Mouse (Mus musculus) hindbrain, embryonic 13.5 days (tissue): Measurements from ENCODE around the gene Shkbp1. TPM values are rescaled to one million over a fixed set of nuclear protein-coding genes. Genes with fewer than 3 reads are reported as not detected.
A peak's percentile ranks its signal among the peaks of the same experiment; 100 is the strongest.

ENCODE experiments used
- ATAC-seq: fragments of 200-750 bp; cut with Nextera tagmentation; 2 replicates; pipeline ENCODE4 v1.8.0; 2017; ENCODE audit warnings: moderate TSS enrichment; ENCODE audit not compliant: low FRiP score
- H3K27ac ChIP-seq: fragments of 300-500 bp; sonication (generic); 2 replicates; pipeline ENCODE4 v1.5.1; 2015; ENCODE audit warnings: inconsistent platforms, mild to moderate bottlenecking, moderate library complexity
- H3K27me3 ChIP-seq: fragments of 300-500 bp; sonication (generic); 2 replicates; pipeline ENCODE4 v1.6.1; 2015; ENCODE audit warnings: mild to moderate bottlenecking, inconsistent platforms
- H3K36me3 ChIP-seq: fragments of 300-500 bp; sonication (generic); 2 replicates; pipeline ENCODE4 v1.6.1; 2015; ENCODE audit warnings: mild to moderate bottlenecking, inconsistent platforms
- H3K4me1 ChIP-seq: fragments of 300-500 bp; sonication (generic); replicated peaks from 2 replicates; pipeline ENCODE4 v1.6.1; 2015; ENCODE audit warnings: inconsistent platforms
- H3K4me2 ChIP-seq: fragments of 300-500 bp; sonication (generic); 2 replicates; pipeline ENCODE4 v1.6.1; 2015; ENCODE audit warnings: inconsistent platforms, mild to moderate bottlenecking, moderate library complexity
- H3K4me3 ChIP-seq: fragments of 300-500 bp; sonication (generic); 2 replicates; pipeline ENCODE4 v1.5.1; 2015; ENCODE audit warnings: mild to moderate bottlenecking, inconsistent platforms
- H3K9ac ChIP-seq: fragments of 300-500 bp; sonication (generic); 2 replicates; pipeline ENCODE4 v1.6.1; 2015; ENCODE audit warnings: mild to moderate bottlenecking, inconsistent platforms
- H3K9me3 ChIP-seq: fragments of 300-500 bp; sonication (generic); 2 replicates; pipeline ENCODE4 v1.6.1; 2016; ENCODE audit warnings: inconsistent platforms
- WGBS: fragments of 180-500 bp; shearing (Covaris S2); methylation state at CpG from one replicate; pipeline ENCODE4 v1.1.7; 2015; 5-methylcytosine and 5-hydroxymethylcytosine counted together
- polyA plus RNA-seq: library from polyadenylated mRNA; unstranded; fragments of >200 nt; fragmentation: Nextera tagmentation; extraction: Ambion mirVana; gene quantifications from 2 replicates; pipeline ENCODE4 v1.2.1, GENCODE M21; 2015

The Shkbp1 gene
- polyA plus RNA-seq, result 61.8 and 62.5 TPM in 2 replicates

GRCm38 (mm10) chr7:27355745-27356240 lies at the start of gene Shkbp1:
TSS of gene Shkbp1 (minus strand) at chr7:27356019.
- Histone ChIP-seq H3K4me3 (peak within 1 kb of the TSS; percentile 69), H3K9me3 (no peaks in the 10 kb centered on the region), H3K4me2 (peak within 1 kb of the TSS; percentile 71), H3K4me1 (peaks cover 29% of the 10 kb centered on the region), H3K27ac (peak within 1 kb of the TSS; percentile 80), H3K9ac (peak within 1 kb of the TSS; percentile 79), H3K27me3 (peaks cover 39% of the 10 kb centered on the region), H3K36me3 (peaks cover 30% of the 10 kb centered on the region)
- WGBS, result under 1% methylated on average over 34 of the region's 34 CpGs
- peak; percentile 93 for ATAC-seq

- peak overlapping the region; percentile 14; the same call in 1 of the 2 replicates for H3K4me3 ChIP-seq
- H3K4me1 ChIP-seq, result peaks cover 20% of the 10 kb centered on the region
- H3K27me3 ChIP-seq, result peaks cover 98% of the 10 kb centered on the region
- peaks cover 6% of the 10 kb centered on the region; the same call in 1 of the 2 replicates for H3K9me3 ChIP-seq
- peaks cover 7% of the 10 kb centered on the region for H3K36me3 ChIP-seq
- no peak for ATAC-seq
- WGBS, result 9% methylated on average over 66 of the region's 81 CpGs
- no peak overlapping the region for H3K9ac ChIP-seq
- no peak overlapping the region for H3K27ac ChIP-seq
- peak overlapping the region; percentile 30; the same call in 1 of the 2 replicates for H3K4me2 ChIP-seq
Observed at GRCm38 (mm10) chr7:27404203-27404942, 48.6 kb upstream of the Shkbp1 start.

- H3K4me1 ChIP-seq, result peaks cover 7% of the 10 kb centered on the region
- H3K4me3 ChIP-seq, result no peak overlapping the region
- WGBS, result 7% methylated on average over 16 of the region's 16 CpGs
- H3K36me3 ChIP-seq, result peaks cover 8% of the 10 kb centered on the region
- H3K9me3 ChIP-seq, result peaks cover 6% of the 10 kb centered on the region; the same call in 1 of the 2 replicates
- H3K4me2 ChIP-seq, result no peak overlapping the region
- H3K27ac ChIP-seq, result no peak overlapping the region
- H3K9ac ChIP-seq, result no peak overlapping the region
- H3K27me3 ChIP-seq, result peaks cover 97% of the 10 kb centered on the region
- no peak for ATAC-seq
Observed at GRCm38 (mm10) chr7:27402675-27403074, 46.9 kb upstream of the Shkbp1 start.

GRCm38 (mm10) chr7:27400545-27400944 lies 44.7 kb upstream of the Shkbp1 start:
- no peak overlapping the region for H3K4me3 ChIP-seq
- WGBS, result 80% methylated on average over 7 of the region's 7 CpGs
- H3K9me3 ChIP-seq, result peaks cover 6% of the 10 kb centered on the region; the same call in 1 of the 2 replicates
- H3K4me2 ChIP-seq, result no peak overlapping the region
- no peak overlapping the region for H3K9ac ChIP-seq
- H3K27me3 ChIP-seq, result peaks cover 97% of the 10 kb centered on the region
- peaks cover 21% of the 10 kb centered on the region for H3K4me1 ChIP-seq
- H3K27ac ChIP-seq, result no peak overlapping the region
- peaks cover 3% of the 10 kb centered on the region; the same call in 1 of the 2 replicates for H3K36me3 ChIP-seq
- ATAC-seq, result no peak

GRCm38 (mm10) chr7:27397048-27397949 lies 41.5 kb upstream of the Shkbp1 start:
- Histone ChIP-seq H3K27ac (no peak overlapping the region), H3K27me3 (peaks cover 98% of the 10 kb centered on the region), H3K36me3 (peaks cover 3% of the 10 kb centered on the region; the same call in 1 of the 2 replicates), H3K9ac (no peak overlapping the region), H3K4me3 (peak overlapping the region; percentile 49; the same call in 1 of the 2 replicates), H3K9me3 (no peaks in the 10 kb centered on the region), H3K4me1 (peaks cover 14% of the 10 kb centered on the region), H3K4me2 (peak overlapping the region; percentile 78)
- peak; percentile 27; the same call in 1 of the 2 replicates for ATAC-seq
- 20% methylated on average over 26 of the region's 26 CpGs for WGBS

GRCm38 (mm10) chr7:27396184-27397047 lies 40.6 kb upstream of the Shkbp1 start:
- peaks cover 98% of the 10 kb centered on the region for H3K27me3 ChIP-seq
- H3K27ac ChIP-seq, result no peak overlapping the region
- H3K4me2 ChIP-seq, result peak overlapping the region; percentile 78
- no peaks in the 10 kb centered on the region for H3K9me3 ChIP-seq
- H3K36me3 ChIP-seq, result peaks cover 5% of the 10 kb centered on the region
- peaks cover 14% of the 10 kb centered on the region for H3K4me1 ChIP-seq
- peak overlapping the region; percentile 66 for H3K9ac ChIP-seq
- 3% methylated on average over 30 of the region's 68 CpGs for WGBS
- peak overlapping the region; percentile 49 for H3K4me3 ChIP-seq
- ATAC-seq, result peak; percentile 59

- peak; percentile 33; the same call in 1 of the 2 replicates for ATAC-seq
- Histone ChIP-seq H3K4me2 (peak overlapping the region; percentile 78), H3K9ac (peak overlapping the region; percentile 66), H3K27me3 (peaks cover 98% of the 10 kb centered on the region), H3K4me1 (peaks cover 14% of the 10 kb centered on the region), H3K9me3 (no peaks in the 10 kb centered on the region), H3K4me3 (peak overlapping the region; percentile 49), H3K36me3 (peaks cover 12% of the 10 kb centered on the region), H3K27ac (no peak overlapping the region)
- 2% methylated on average over 22 of the region's 22 CpGs for WGBS
Observed at GRCm38 (mm10) chr7:27395521-27396183, 39.8 kb upstream of the Shkbp1 start.

GRCm38 (mm10) chr7:27391416-27391815 lies 35.6 kb upstream of the Shkbp1 start:
- no peak overlapping the region for H3K27ac ChIP-seq
- no peaks in the 10 kb centered on the region for H3K9me3 ChIP-seq
- H3K36me3 ChIP-seq, result peaks cover 13% of the 10 kb centered on the region
- ATAC-seq, result no peak
- H3K9ac ChIP-seq, result no peak overlapping the region
- 50% methylated on average over 16 of the region's 16 CpGs for WGBS
- H3K4me1 ChIP-seq, result peaks cover 8% of the 10 kb centered on the region; the same call in 1 of the 2 replicates
- H3K27me3 ChIP-seq, result peaks cover 79% of the 10 kb centered on the region
- H3K4me2 ChIP-seq, result no peak overlapping the region
- no peak overlapping the region for H3K4me3 ChIP-seq

GRCm38 (mm10) chr7:27389213-27389612 lies 33.4 kb upstream of the Shkbp1 start:
- no peak overlapping the region for H3K9ac ChIP-seq
- H3K36me3 ChIP-seq, result peaks cover 13% of the 10 kb centered on the region
- ATAC-seq, result no peak
- H3K27me3 ChIP-seq, result peaks cover 70% of the 10 kb centered on the region
- H3K4me3 ChIP-seq, result no peak overlapping the region
- H3K27ac ChIP-seq, result no peak overlapping the region
- 68% methylated on average over 6 of the region's 6 CpGs for WGBS
- no peak overlapping the region for H3K4me2 ChIP-seq
- H3K4me1 ChIP-seq, result no peaks in the 10 kb centered on the region
- H3K9me3 ChIP-seq, result no peaks in the 10 kb centered on the region

GRCm38 (mm10) chr7:27384731-27385130 lies 28.9 kb upstream of the Shkbp1 start:
- 40% methylated on average over 4 of the region's 4 CpGs for WGBS
- Histone ChIP-seq H3K4me2 (no peak overlapping the region), H3K9me3 (no peaks in the 10 kb centered on the region), H3K4me3 (no peak overlapping the region), H3K27ac (no peak overlapping the region), H3K9ac (no peak overlapping the region), H3K27me3 (peaks cover 48% of the 10 kb centered on the region), H3K4me1 (no peaks in the 10 kb centered on the region), H3K36me3 (peaks cover 3% of the 10 kb centered on the region; the same call in 1 of the 2 replicates)
- no peak for ATAC-seq

DNA sequence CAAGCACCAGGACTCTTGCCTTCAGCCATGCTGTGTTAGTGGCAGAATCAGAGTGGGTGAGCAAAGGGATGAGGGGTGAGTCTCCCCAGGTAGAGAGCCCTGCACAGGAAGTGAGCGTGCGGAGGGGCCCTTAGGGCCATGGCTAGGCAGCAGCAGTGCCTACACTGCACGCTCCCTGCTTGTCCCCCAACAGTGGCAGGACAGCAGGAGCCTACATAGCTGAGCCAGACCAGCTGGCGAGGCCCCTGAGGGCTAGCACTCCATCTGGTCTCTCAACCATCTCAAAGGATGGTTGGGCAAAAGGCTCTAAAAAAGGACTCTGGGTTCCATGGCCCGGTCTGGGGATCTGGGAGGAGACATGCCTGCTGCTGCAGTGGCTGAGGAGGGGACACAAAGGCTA lies 28.3 kb upstream of the Shkbp1 start:
- ATAC-seq, result no peak
- no peaks in the 10 kb centered on the region for H3K4me1 ChIP-seq
- no peak overlapping the region for H3K9ac ChIP-seq
- no peak overlapping the region for H3K4me2 ChIP-seq
- H3K4me3 ChIP-seq, result no peak overlapping the region
- H3K36me3 ChIP-seq, result peaks cover 3% of the 10 kb centered on the region; the same call in 1 of the 2 replicates
- peaks cover 52% of the 10 kb centered on the region for H3K27me3 ChIP-seq
- H3K9me3 ChIP-seq, result no peaks in the 10 kb centered on the region
- 61% methylated on average over 5 of the region's 5 CpGs for WGBS
- H3K27ac ChIP-seq, result no peak overlapping the region
